Mouse (Mus musculus): ENCODE data around the gene Slx4ip. TPM values are rescaled to one million over a fixed set of nuclear protein-coding genes. Genes with fewer than 3 reads are reported as not detected.

The Slx4ip gene
- polyA plus RNA-seq, 1 experiment from 2014 or later, result 4.2 TPM

DNA sequence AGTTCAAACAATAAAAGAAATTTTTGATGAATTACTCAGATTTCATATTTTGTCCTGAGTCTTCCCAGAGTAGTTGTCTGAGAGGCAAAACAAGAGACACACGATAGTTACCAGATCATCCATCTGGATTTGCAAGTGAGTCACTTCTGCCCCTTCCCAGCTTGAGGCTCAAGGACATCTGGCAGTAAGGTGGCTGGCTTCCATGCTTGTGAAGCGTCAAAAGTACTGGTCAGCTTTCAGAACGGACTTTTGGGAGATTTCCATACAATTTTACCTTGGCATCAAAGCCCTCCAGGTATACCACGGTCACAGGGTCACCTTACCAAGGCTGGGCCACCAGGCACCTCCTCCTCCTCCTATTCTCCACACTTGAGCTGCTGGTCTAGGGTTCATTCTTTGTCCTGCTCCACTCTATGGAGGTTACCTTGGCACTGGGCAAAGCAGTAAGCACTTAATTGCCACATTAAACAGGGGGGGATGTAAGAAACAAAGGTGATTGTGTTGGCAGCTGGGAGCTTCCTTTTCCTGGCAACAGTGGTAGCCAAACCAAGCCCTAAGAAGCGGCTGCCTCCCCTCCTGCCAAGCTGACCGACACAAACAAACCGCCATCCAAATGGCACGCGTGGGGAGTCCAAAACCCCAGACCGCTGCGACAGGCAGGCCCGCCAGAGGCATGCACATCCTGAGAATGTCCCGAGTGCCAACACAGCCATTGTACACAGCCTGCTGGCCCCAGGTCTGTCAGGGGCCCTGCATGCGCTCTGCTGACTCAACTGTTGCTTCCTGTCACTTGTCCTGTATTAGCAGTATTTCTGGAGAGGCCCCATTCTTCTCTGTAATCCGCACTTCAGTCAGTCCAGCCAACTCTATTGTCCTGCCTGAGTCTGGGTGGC, 218.5 kb downstream of the Slx4ip start:
- 50% methylated on average over 15 of the region's 15 CpGs for WGBS
- H3K9ac ChIP-seq, result peak overlapping the region; percentile 61; the same call in 1 of the 2 replicates
- H3K4me2 ChIP-seq, result peak overlapping the region; percentile 94
- 0 out of 2 replicates have a peak overlapping the region, but pooled peaks have one; percentile 2 for H3K4me3 ChIP-seq
- H3K27me3 ChIP-seq (replicated peaks), result no peaks in the 10 kb centered on the region
- H3K27ac ChIP-seq (replicated peaks), result peak overlapping the region; percentile 54
- H3K9me3 ChIP-seq, result no peaks in the 10 kb centered on the region
- no peak for ATAC-seq (ENCODE audit: extremely low read depth, insufficient number of reproducible peaks, low FRiP score, low TSS enrichment)
- H3K4me1 ChIP-seq, result peaks cover 77% of the 10 kb centered on the region
- peaks cover 18% of the 10 kb centered on the region for H3K36me3 ChIP-seq

DNA sequence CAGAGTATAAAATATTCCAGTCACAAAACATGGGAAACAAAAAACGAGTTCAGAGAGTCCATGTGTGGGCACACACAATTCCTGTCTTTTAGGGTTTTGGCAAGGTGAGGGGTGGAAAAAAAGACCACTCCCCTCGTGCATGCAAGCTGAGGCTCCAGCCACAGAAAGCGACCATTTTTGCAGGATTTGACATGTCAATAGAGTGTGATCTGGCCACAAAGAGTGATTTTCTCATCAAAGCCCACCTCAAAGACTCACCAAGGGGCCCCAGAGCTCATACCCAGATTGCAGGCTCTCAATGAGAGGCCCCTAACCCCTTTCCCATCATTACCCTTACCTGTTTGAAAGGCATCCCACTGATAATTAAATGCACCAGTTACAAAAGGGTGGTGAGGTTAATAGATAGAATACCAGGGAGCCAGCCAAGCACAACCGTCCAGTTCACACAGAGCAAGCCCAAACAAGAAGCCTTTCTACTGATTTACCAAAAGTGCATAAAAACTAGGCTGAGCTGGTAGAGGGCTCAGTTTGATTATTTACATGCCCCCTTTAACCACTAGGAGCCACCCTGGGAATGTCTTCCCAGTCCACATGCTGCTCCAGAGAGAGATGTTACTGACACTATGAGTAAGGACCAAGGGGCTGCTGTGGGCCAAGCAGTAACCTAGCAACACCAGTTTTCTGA, 219.3 kb downstream of the Slx4ip start:
- Histone ChIP-seq H3K9me3 (no peaks in the 10 kb centered on the region), H3K36me3 (peaks cover 10% of the 10 kb centered on the region), H3K4me1 (peaks cover 77% of the 10 kb centered on the region), H3K4me2 (peak overlapping the region; percentile 94), H3K4me3 (no peak overlapping the region; the same call in 1 of the 2 replicates), H3K9ac (peak overlapping the region; percentile 61; the same call in 1 of the 2 replicates), H3K27me3 (replicated peaks) (no peaks in the 10 kb centered on the region), H3K27ac (replicated peaks) (peak overlapping the region; percentile 54)
- ATAC-seq (ENCODE audit: extremely low read depth, insufficient number of reproducible peaks, low FRiP score, low TSS enrichment), result no peak
- 50% methylated on average over 4 of the region's 4 CpGs for WGBS

DNA sequence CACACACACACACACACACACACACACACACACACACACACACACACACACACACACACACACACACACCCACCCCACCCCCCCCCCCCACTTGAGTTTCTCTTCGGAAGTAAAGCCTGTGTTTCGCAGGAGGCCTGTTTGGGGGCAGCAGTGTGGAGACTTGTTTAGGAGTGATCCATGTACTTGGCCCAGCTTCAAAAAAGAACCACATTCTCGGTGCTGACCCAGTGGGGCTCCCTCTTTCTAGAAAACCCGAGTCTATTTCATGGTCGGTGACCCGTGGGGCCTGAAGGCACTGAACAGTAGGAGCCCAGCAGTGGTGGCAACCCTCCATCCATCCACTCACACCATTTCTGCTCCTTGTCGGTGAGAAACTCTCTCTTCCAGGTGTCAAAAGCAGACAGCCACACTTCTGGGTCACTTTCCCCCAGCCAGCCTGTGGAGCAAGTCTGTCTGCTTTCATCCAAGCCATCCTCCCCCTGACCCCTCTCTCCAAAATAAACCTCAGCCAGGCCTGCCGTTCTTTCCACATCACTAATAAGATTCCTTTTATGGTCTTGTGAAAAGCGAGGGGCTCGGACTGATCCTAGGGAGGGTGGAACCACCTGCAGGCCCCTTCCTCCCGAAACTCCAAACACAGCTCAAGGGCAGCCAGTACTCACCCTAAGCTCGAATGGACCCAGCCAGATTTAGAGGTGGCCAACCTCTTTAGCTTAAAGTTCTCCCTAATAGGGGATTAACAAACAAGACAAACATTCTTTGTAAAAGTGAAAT, 222.5 kb downstream of the Slx4ip start:
- H3K27ac ChIP-seq (replicated peaks), result peak overlapping the region; percentile 98
- no peak for ATAC-seq (ENCODE audit: extremely low read depth, insufficient number of reproducible peaks, low FRiP score, low TSS enrichment)
- 9% methylated on average over 12 of the region's 12 CpGs for WGBS

DNA sequence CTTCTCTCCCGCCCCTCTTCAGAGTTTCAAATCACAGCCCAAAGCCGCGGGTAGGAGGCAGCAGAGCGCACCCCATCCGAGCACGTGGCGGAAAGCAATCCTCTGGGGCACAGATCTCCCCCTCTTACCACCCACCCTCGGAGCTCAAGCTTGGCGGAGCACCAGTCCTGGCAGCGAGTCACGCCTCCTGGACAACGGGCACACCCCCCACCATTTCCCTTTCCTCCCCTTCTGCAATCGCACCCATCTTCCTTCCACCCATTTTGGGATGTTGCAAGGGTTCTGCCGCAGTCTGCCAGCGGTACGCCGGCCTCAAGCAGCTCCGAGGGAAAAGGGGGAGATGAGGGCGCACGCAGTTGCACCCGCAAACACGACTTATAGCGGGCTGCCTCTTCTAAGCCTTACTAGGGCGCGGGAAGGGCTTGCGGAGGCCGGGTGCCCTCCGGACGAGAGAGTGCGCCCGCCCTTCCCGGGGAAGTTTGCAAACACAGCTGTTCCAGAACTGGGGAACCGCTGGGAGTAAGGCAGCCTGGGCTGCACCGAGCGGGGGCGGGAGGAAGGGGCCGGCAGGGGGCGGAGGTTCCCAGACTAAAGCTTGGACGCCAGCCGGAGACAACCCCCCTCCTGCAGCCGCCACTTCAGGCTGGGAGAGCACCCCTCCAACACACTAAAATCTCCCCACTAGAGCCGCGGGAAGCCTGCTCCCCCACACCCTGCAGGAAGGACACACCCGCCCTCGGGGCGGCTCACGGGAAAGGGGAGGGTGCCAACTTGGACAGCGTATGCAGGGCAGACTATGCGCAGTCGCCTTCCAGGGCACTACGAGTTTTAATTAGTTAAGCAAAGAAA, 223.5 kb downstream of the Slx4ip start:
- ATAC-seq (ENCODE audit: extremely low read depth, insufficient number of reproducible peaks, low FRiP score, low TSS enrichment), result peak; percentile 42; the same call in 1 of the 2 replicates
- Histone ChIP-seq H3K27me3 (replicated peaks) (no peaks in the 10 kb centered on the region), H3K4me1 (peaks cover 50% of the 10 kb centered on the region), H3K27ac (replicated peaks) (peak overlapping the region; percentile 98), H3K9me3 (no peaks in the 10 kb centered on the region), H3K4me2 (peak overlapping the region; percentile 94), H3K4me3 (peak overlapping the region; percentile 79), H3K36me3 (no peaks in the 10 kb centered on the region), H3K9ac (peak overlapping the region; percentile 92)
- WGBS, result 1% methylated on average over 51 of the region's 51 CpGs

More for the DNA sequence above, 222.5 kb downstream of the Slx4ip start:
- Histone ChIP-seq H3K4me3 (peak overlapping the region; percentile 79), H3K9ac (peak overlapping the region; percentile 92), H3K27me3 (replicated peaks) (no peaks in the 10 kb centered on the region), H3K9me3 (no peaks in the 10 kb centered on the region), H3K4me1 (peaks cover 60% of the 10 kb centered on the region), H3K36me3 (no peaks in the 10 kb centered on the region), H3K4me2 (peak overlapping the region; percentile 94)

DNA sequence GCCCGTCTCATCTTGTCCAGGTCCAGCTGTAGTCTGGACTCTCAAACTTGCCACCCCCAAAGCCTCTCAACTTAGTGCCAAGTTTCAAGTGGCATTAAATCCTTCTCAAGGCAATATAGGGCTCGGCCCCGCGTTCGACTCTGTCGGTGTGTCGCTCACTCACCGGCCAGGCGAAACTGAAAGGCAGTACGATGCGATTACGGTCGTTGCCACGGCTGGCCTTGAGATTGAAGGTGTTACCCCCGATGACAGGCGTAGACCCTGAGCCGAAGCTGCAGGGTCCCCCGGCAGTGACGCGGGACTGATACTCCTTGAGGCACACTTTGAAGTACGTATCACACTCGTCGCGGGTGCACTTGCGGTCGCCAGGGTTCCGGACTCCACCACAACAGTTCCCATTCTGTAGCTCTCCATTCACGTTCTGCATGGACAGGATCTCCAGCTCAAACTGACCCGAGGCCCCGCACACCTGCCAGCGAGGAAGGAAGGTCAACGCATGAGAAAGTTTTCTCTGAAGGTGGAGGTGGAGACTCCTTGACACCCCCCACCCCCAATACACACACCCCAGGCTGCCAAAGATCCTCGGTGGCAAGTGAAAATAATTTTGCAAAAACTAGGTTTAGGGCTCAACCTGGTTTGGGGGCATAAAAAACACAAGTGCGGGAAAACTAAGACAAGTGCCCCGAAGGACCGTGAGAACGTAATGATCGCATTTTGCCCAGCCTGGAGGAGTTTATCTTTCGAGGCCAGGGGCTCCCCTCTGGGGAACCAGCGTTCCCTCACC, 224.4 kb downstream of the Slx4ip start:
- H3K9ac ChIP-seq, result peak overlapping the region; percentile 92
- no peak for ATAC-seq (ENCODE audit: extremely low read depth, insufficient number of reproducible peaks, low FRiP score, low TSS enrichment)
- H3K9me3 ChIP-seq, result no peaks in the 10 kb centered on the region
- H3K36me3 ChIP-seq, result no peaks in the 10 kb centered on the region
- peak overlapping the region; percentile 94 for H3K4me2 ChIP-seq
- under 1% methylated on average over 40 of the region's 40 CpGs for WGBS
- peak overlapping the region; percentile 98 for H3K27ac ChIP-seq (replicated peaks)
- peaks cover 41% of the 10 kb centered on the region for H3K4me1 ChIP-seq
- peak overlapping the region; percentile 79 for H3K4me3 ChIP-seq
- no peaks in the 10 kb centered on the region for H3K27me3 ChIP-seq (replicated peaks)

DNA sequence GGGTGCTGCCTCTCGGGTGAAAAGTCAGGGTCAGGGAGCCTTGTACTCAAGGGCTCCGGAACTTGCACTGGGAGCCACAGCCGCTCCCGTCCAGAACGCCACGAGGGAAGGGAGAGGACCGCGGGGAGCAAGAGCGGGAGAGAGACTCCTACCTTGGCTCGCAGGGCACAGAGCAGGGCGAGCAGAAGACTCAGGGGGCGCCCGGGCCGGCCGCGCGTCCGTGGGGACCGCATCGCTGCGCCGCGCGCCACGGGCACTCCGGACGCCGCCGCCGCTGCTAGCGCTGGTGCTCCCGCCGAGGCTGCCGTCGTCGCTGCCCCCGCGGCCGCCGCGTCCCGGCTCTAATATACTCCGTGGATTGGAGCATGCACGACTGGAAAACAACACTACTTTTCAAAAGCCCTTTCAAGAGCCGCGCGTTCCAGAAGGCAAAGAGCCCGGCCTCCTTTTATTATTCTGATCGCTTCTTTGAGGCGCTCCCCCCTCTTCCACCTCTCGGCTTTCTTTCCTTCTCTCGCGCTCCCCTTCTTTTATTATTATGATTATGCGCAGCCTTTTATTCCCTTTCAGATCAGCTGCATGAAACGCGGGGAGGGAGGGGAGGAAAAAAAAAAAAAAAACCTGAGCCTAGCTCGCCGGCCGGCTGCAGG, 225.1 kb downstream of the Slx4ip start, which contains the start of gene Jag1:
TSS of gene Jag1 (minus strand) at position 620 of the 650 bp plus-strand sequence.
- H3K4me3 ChIP-seq, result peak within 1 kb of the TSS; percentile 79
- 0% methylated on average over 56 of the region's 59 CpGs for WGBS
- H3K27me3 ChIP-seq (replicated peaks), result no peaks in the 10 kb centered on the region
- H3K4me1 ChIP-seq, result peaks cover 34% of the 10 kb centered on the region
- H3K4me2 ChIP-seq, result peak within 1 kb of the TSS; percentile 94
- peak within 1 kb of the TSS; percentile 98 for H3K27ac ChIP-seq (replicated peaks)
- no peaks in the 10 kb centered on the region for H3K9me3 ChIP-seq
- no peak for ATAC-seq (ENCODE audit: extremely low read depth, insufficient number of reproducible peaks, low FRiP score, low TSS enrichment)
- H3K36me3 ChIP-seq, result no peaks in the 10 kb centered on the region
- peak within 1 kb of the TSS; percentile 92 for H3K9ac ChIP-seq

DNA sequence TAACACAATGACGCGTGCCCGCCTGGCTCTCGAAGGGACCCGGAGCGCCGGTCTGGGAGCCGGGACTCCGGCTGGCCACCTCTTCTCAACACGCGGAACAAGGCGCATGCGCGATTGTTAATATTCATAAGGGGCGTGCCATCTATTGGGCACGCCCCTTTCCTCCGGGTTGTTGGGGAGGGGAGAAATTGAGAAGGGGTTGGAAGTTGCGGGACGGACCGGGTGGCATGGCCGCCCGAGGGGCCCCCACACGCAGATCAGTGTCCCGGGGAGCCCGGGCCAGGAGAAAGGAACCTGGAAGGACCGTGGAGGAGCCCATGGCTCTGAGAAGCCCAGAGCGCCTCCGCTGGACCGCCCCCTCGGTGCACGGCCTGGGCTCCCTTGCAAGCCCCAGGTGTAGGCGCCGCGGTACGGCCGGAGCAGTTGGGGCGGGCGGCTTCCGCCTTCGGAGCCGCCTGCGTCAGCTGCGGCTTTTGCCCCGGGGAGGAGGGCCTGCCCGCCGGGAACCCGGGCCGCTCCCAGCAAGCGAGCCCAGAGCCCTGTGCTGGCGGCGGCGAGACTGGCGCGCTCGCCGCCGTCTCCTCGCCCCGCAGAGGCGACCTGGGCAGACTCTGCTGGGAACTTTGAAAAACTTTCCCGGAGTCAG, 225.8 kb downstream of the Slx4ip start:
- Histone ChIP-seq H3K27me3 (replicated peaks) (no peaks in the 10 kb centered on the region), H3K4me3 (peak overlapping the region; percentile 79), H3K27ac (replicated peaks) (peak overlapping the region; percentile 98), H3K9ac (peak overlapping the region; percentile 92), H3K9me3 (no peaks in the 10 kb centered on the region), H3K4me1 (peaks cover 27% of the 10 kb centered on the region), H3K36me3 (no peaks in the 10 kb centered on the region), H3K4me2 (peak overlapping the region; percentile 94)
- peak; percentile 70; the same call in 1 of the 2 replicates for ATAC-seq (ENCODE audit: extremely low read depth, insufficient number of reproducible peaks, low FRiP score, low TSS enrichment)
- WGBS, result under 1% methylated on average over 59 of the region's 61 CpGs

DNA sequence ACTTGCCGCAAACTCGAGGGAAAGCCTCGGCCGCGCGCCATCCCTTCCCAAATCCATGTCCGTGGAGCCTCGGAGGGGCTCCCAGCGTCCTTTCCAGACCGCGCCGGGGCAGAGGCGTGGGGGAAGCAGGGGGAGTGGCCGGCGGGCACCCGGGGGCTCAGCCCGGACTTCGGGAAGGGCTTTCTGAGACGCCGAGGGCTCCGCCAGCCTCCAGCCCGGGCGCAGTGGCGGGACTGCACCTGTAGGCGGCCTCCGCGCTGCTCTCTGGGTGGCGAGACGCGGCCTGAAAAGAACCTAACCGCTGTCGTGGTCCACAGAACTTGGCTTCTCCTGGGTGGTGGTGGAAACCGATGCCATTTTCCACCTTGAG, 226.3 kb downstream of the Slx4ip start:
- Histone ChIP-seq H3K36me3 (no peaks in the 10 kb centered on the region), H3K27me3 (replicated peaks) (no peaks in the 10 kb centered on the region), H3K4me3 (peak overlapping the region; percentile 79), H3K4me1 (peaks cover 22% of the 10 kb centered on the region), H3K27ac (replicated peaks) (peak overlapping the region; percentile 98), H3K9ac (peak overlapping the region; percentile 89), H3K9me3 (no peaks in the 10 kb centered on the region), H3K4me2 (peak overlapping the region; percentile 94)
- under 1% methylated on average over 33 of the region's 33 CpGs for WGBS
- ATAC-seq (ENCODE audit: extremely low read depth, insufficient number of reproducible peaks, low FRiP score, low TSS enrichment), result peak; percentile 64
